Mouse (Mus musculus) intestine, postnatal 0 days (tissue): ENCODE data around the gene Gm40193. TPM values are rescaled to one million over a fixed set of nuclear protein-coding genes. Genes with fewer than 3 reads are reported as not detected.
A peak's percentile ranks its signal among the peaks of the same experiment; 100 is the strongest.
"Not testable (repeated sequence)": the region's sequence is repeated elsewhere in the genome, so short reads cannot be mapped to it uniquely, and the experiment has no call there.

Experiments
- ATAC-seq: fragments of 200-750 bp; cut with Nextera tagmentation; 2 replicates; pipeline ENCODE4 v1.8.0; 2017; ENCODE audit warnings: mild to moderate bottlenecking, moderate TSS enrichment, moderate library complexity
- H3K27ac ChIP-seq: fragments of 300-500 bp; sonication (generic); 2 replicates; pipeline ENCODE4 v1.5.1; 2014; ENCODE audit warnings: mild to moderate bottlenecking, low read depth, low read length, moderate library complexity
- H3K27me3 ChIP-seq: fragments of 300-500 bp; sonication (generic); replicated peaks from 2 replicates; pipeline ENCODE4 v1.6.1; 2014; ENCODE audit warnings: low read length, mixed read lengths; ENCODE audit not compliant: control insufficient read depth, insufficient read depth
- H3K36me3 ChIP-seq: fragments of 300-500 bp; sonication (generic); 2 replicates; pipeline ENCODE4 v1.6.1; 2014; ENCODE audit warnings: mild to moderate bottlenecking, moderate library complexity; ENCODE audit not compliant: control insufficient read depth, insufficient read depth
- H3K4me1 ChIP-seq: fragments of 300-500 bp; sonication (generic); replicated peaks from 2 replicates; pipeline ENCODE4 v1.6.1; 2014; ENCODE audit warnings: antibody characterized with exemption, low read length, mixed read lengths; ENCODE audit not compliant: control insufficient read depth, insufficient read depth
- H3K4me2 ChIP-seq: fragments of 300-500 bp; sonication (generic); replicated peaks from 2 replicates; pipeline ENCODE4 v1.6.1; 2014; ENCODE audit warnings: low read depth, mild to moderate bottlenecking, moderate library complexity
- H3K4me3 ChIP-seq: fragments of 300-500 bp; sonication (generic); 2 replicates; pipeline ENCODE4 v1.5.1; 2014; ENCODE audit warnings: low read depth, low read length
- H3K9ac ChIP-seq: fragments of 300-500 bp; sonication (generic); 2 replicates; pipeline ENCODE4 v1.6.1; 2014; ENCODE audit warnings: mild to moderate bottlenecking, low read depth, low read length
- H3K9me3 ChIP-seq: fragments of 300-500 bp; sonication (generic); 2 replicates; pipeline ENCODE4 v1.6.1; 2016; ENCODE audit warnings: mixed run types; ENCODE audit not compliant: control insufficient read depth
- CTCF ChIP-seq: sonication (generic); IDR thresholded peaks from 2 replicates; pipeline ENCODE4 v1.5.1; 2016; ENCODE audit warnings: low read depth, mild to moderate bottlenecking, control low read depth, antibody characterized with exemption, moderate library complexity
- WGBS: fragments of 180-500 bp; shearing (Covaris S2); extraction: QIAGEN DNeasy Blood & Tissue Kit; methylation state at CpG from one replicate; pipeline ENCODE4 v1.1.7; 2014; 5-methylcytosine and 5-hydroxymethylcytosine counted together
- polyA plus RNA-seq: library from polyadenylated mRNA; unstranded; fragments of >200 nt; fragmentation: Nextera tagmentation; extraction: Ambion mirVana; gene quantifications from 2 replicates; pipeline ENCODE4 v1.2.1, GENCODE M21; 2015

The Gm40193 gene
- polyA plus RNA-seq, 1 experiment from 2014 or later: not detected

DNA sequence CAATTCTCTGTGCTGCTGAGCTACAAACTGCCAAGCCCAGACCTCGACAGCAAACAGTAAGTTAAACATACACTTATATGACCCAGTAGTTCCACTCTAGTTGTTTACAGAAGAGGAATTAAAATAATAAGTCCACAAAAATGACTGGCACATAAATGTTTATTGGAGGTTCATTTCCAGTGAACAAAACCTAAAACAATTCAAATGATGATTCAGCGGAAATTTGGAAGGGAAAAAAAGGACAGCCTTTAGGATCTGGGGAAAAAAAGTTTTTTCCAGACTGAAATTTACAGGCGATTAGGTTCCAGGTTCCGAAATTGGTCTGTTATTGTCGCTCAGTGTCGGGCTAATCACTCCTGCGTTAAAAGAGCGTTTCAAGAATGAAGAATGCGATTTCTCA lies 6.7 kb upstream of the Gm40193 start:
- Histone ChIP-seq H3K9ac (peak overlapping the region; percentile 71; the same call in 1 of the 2 replicates), H3K4me2 (peak overlapping the region; percentile 88), H3K4me1 (no peaks in the 10 kb centered on the region), H3K27ac (0 out of 2 replicates have a peak overlapping the region, but pooled peaks have one; percentile 70), H3K4me3 (peak overlapping the region; percentile 73), H3K36me3 (no peaks in the 10 kb centered on the region; the same call in 1 of the 2 replicates), H3K27me3 (no peaks in the 10 kb centered on the region), H3K9me3 (no peaks in the 10 kb centered on the region)
- 5% methylated on average over 9 of the region's 9 CpGs for WGBS
- TF ChIP-seq CTCF: no peak
- ATAC-seq: peak; percentile 8; the same call in 1 of the 2 replicates

DNA sequence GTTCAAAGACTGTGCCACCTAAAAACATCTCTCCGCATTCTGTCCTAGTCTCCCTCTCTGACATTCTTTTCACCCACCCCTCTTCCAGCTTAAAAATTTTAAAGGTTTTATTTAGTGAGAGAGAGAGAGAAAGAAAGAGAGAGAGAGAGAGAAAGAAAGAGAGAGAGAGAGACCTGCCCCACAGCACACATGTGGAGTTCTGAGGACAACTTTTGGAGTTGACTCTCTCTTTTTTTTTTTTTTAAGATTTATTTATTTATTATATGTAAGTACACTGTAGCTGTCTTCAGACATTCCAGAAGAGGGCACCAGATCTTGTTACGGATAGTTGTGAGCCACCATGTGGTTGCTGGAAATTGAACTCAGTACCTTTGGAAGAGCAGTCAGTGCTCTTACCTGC lies 1.7 kb downstream of the Gm40193 start:
- H3K4me1 ChIP-seq, ATAC-seq, H3K9me3 ChIP-seq, H3K9ac ChIP-seq, H3K27me3 ChIP-seq, H3K4me2 ChIP-seq, H3K4me3 ChIP-seq, H3K27ac ChIP-seq: not testable (repeated sequence)
- TF ChIP-seq CTCF: peak; percentile 28; the same call in 1 of the 2 replicates
- 78% methylated on average over 2 of the region's 2 CpGs for WGBS
- peaks cover 26% of the 10 kb centered on the region for H3K36me3 ChIP-seq

DNA sequence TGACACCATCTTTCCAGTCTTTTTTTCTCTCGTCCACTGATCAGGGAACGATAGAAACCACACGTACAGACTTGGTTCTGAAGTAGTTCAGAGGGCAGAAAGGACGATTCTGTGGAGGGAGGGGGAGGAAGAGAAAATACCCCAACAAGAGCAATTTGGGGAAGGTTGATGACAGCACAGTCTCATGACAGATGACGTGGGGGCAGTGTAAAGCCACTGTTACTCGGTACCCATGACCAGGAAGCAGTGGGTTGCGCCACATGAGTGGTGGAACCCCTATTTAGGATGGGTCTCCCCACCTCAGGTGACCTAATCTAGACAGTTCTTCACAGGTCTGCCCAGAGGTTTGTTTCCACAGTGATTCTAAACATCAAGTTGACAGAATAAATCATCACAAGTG lies 4.1 kb downstream of the Gm40193 start:
- Histone ChIP-seq H3K9ac (no peak overlapping the region), H3K27ac (no peak overlapping the region; the same call in 1 of the 2 replicates), H3K36me3 (peaks cover 26% of the 10 kb centered on the region), H3K9me3 (no peaks in the 10 kb centered on the region), H3K4me2 (no peak overlapping the region), H3K4me3 (no peak overlapping the region), H3K4me1 (no peaks in the 10 kb centered on the region), H3K27me3 (no peaks in the 10 kb centered on the region)
- 86% methylated on average over 7 of the region's 7 CpGs for WGBS
- no peak for ATAC-seq
- TF ChIP-seq CTCF: no peak

DNA sequence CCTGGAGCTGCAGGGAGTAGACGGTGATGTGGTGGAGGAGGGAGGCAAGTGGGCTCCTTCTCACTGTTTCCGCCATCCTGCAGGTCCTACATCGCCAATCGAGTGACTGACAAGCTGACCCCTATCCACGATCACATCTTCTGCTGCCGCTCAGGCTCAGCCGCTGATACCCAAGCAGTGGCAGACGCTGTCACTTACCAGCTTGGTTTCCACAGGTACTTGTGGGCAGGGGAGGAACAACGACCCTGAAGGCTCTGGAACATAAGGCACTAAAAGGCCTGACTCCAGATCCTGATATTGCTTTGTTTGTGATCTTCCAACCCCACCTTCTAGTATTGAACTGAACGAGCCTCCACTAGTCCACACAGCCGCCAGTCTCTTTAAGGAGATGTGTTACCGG lies 6.5 kb downstream of the Gm40193 start:
- Histone ChIP-seq H3K9ac (no peak overlapping the region), H3K4me3 (no peak overlapping the region; the same call in 1 of the 2 replicates), H3K36me3 (peaks cover 26% of the 10 kb centered on the region), H3K27ac (no peak overlapping the region), H3K9me3 (no peaks in the 10 kb centered on the region), H3K4me2 (peak overlapping the region; percentile 71), H3K4me1 (no peaks in the 10 kb centered on the region), H3K27me3 (no peaks in the 10 kb centered on the region)
- TF ChIP-seq CTCF: no peak
- ATAC-seq: no peak
- 82% methylated on average over 12 of the region's 12 CpGs for WGBS

DNA sequence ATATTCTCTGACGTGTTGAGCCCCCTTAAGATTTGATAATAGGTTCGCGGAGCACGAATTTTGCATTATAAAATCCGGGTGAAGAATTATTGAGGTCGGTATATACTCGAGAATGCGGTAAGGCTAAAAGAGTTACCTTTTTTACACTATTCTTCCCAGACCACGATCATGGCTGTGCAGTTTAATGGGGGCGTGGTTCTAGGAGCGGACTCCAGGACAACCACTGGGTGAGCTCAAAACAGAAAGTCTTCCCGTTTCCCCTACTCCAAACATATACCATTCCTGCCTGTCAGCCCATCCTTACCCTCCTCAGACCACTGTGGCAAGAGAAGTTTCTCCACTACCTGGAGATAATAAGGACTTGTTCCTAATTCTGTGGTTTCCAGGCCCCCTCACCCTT lies 7.0 kb downstream of the Gm40193 start:
- Histone ChIP-seq H3K4me2 (peak overlapping the region; percentile 71), H3K27ac (peak overlapping the region; percentile 21; the same call in 1 of the 2 replicates), H3K36me3 (peaks cover 26% of the 10 kb centered on the region), H3K4me3 (peak overlapping the region; percentile 82), H3K9ac (peak overlapping the region; percentile 63), H3K9me3 (no peaks in the 10 kb centered on the region), H3K27me3 (no peaks in the 10 kb centered on the region), H3K4me1 (no peaks in the 10 kb centered on the region)
- 0 out of 2 replicates have a peak, but pooled peaks have one; percentile 15 for ATAC-seq
- TF ChIP-seq CTCF: no peak
- WGBS: under 1% methylated on average over 12 of the region's 12 CpGs

DNA sequence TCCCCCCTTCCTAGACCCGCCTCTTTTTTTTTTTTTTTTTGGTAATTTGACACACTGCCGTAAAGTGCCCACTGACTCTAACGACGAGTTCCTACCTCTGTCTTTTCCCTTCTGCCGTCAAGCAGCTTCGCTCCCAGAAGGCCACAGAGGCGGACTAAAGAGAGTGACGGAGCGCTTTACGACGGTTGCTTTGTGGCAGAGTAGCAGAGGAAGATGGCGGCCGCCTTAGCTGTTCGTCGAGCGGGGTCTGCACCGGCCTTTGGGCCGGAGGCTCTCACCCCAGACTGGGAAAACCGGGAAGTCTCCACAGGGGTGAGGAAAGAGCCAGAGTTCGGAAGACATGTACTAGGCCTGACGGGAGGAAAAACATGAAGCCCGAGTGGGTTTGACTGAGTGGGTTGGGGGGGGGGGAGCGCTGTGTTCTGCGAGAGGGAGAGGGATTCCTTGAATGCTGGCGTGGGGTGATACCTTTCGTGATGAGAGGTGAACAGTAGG lies 7.5 kb downstream of the Gm40193 start, which contains the start of gene Psmb6:
Gene Psmb6, plus strand, starts transcription at position 184 of the 495 bp plus-strand sequence.
- WGBS: under 1% methylated on average over 25 of the region's 26 CpGs
- peaks cover 26% of the 10 kb centered on the region for H3K36me3 ChIP-seq
- peak within 1 kb of the TSS; percentile 71 for H3K4me2 ChIP-seq
- no peaks in the 10 kb centered on the region for H3K4me1 ChIP-seq
- no peak for TF ChIP-seq CTCF
- no peaks in the 10 kb centered on the region for H3K27me3 ChIP-seq
- H3K4me3 ChIP-seq: peak within 1 kb of the TSS; percentile 82
- ATAC-seq: peak; percentile 92
- peak within 1 kb of the TSS; percentile 21; the same call in 1 of the 2 replicates for H3K27ac ChIP-seq
- H3K9me3 ChIP-seq: no peaks in the 10 kb centered on the region
- peak within 1 kb of the TSS; percentile 63 for H3K9ac ChIP-seq
